Mouse (Mus musculus) adrenal gland, postnatal 4 days (tissue): ENCODE measurements at regions not wholly inside any gene's neighbourhood (a gene's known extent, or its start where the extent isn't known, plus 50 kb on each side); places are given as distances from the start of the nearest gene placed in this dataset.

ENCODE experiments used
- DNase-seq, 2 experiments: peaks; one replicate each; pipeline ENCODE4 v3.0.0; 2021 to 2022; ENCODE audit warnings: low spot score in 2 of 2, mixed read lengths in 2 of 2

- DNase-seq = no peak
These were observed 104.1 kb downstream of the Uchl5 start for GRCm38 (mm10) chr1:143881192-143881591.

GRCm38 (mm10) chr1:143879622-143880021 lies 102.5 kb downstream of the Uchl5 start:
- no peak for DNase-seq

GRCm38 (mm10) chr1:143878266-143878665 lies 101.2 kb downstream of the Uchl5 start:
- DNase-seq = no peak

GRCm38 (mm10) chr1:143860319-143860718 lies 83.2 kb downstream of the Uchl5 start:
- no peak for DNase-seq

- DNase-seq = no peak
These were observed 81.5 kb downstream of the Uchl5 start for GRCm38 (mm10) chr1:143858532-143858931.
